Mouse (Mus musculus) limb, embryonic 15.5 days (tissue): Measurements from ENCODE around the gene Tnc. TPM values are rescaled to one million over a fixed set of nuclear protein-coding genes. Genes with fewer than 3 reads are reported as not detected.

Experiments used
- ATAC-seq: fragments of 200-750 bp; cut with Nextera tagmentation; 2 replicates; pipeline ENCODE4 v1.8.0; 2017; ENCODE audit warnings: low read depth, moderate TSS enrichment; ENCODE audit not compliant: insufficient number of reproducible peaks, low FRiP score, low TSS enrichment
- H3K27ac ChIP-seq: fragments of 300-500 bp; sonication (generic); 2 replicates; pipeline ENCODE4 v1.5.1; 2015; ENCODE audit warnings: moderate library complexity, mild to moderate bottlenecking, inconsistent platforms
- H3K27me3 ChIP-seq: fragments of 300-500 bp; sonication (generic); 2 replicates; pipeline ENCODE4 v1.6.1; 2015; ENCODE audit warnings: inconsistent platforms
- H3K36me3 ChIP-seq: fragments of 300-500 bp; sonication (generic); 2 replicates; pipeline ENCODE4 v1.6.1; 2015; ENCODE audit warnings: inconsistent platforms
- H3K4me1 ChIP-seq: fragments of 300-500 bp; sonication (generic); 2 replicates; pipeline ENCODE4 v1.6.1; 2015; ENCODE audit warnings: inconsistent platforms
- H3K4me2 ChIP-seq: fragments of 300-500 bp; sonication (generic); 2 replicates; pipeline ENCODE4 v1.6.1; 2015; ENCODE audit warnings: mild to moderate bottlenecking, inconsistent platforms
- H3K4me3 ChIP-seq: fragments of 300-500 bp; sonication (generic); 2 replicates; pipeline ENCODE4 v1.5.1; 2015; ENCODE audit warnings: mild to moderate bottlenecking, inconsistent platforms
- H3K9ac ChIP-seq: fragments of 300-500 bp; sonication (generic); 2 replicates; pipeline ENCODE4 v1.6.1; 2015; ENCODE audit warnings: inconsistent platforms
- H3K9me3 ChIP-seq: fragments of 300-500 bp; sonication (generic); 2 replicates; pipeline ENCODE4 v1.6.1; 2016; ENCODE audit warnings: inconsistent platforms
- WGBS: fragments of 180-500 bp; shearing (Covaris S2); methylation state at CpG from one replicate; pipeline ENCODE4 v1.1.7; 2015; 5-methylcytosine and 5-hydroxymethylcytosine counted together
- polyA plus RNA-seq: library from polyadenylated mRNA; unstranded; fragments of >200 nt; fragmentation: Nextera tagmentation; extraction: Ambion mirVana; gene quantifications from 2 replicates; pipeline ENCODE4 v1.2.1, GENCODE M21; 2015

Gene Tnc
- polyA plus RNA-seq, result 60.0 and 61.3 TPM in 2 replicates

GRCm38 (mm10) chr4:64046831-64047493, at the start of gene Tnc:
Gene Tnc (minus strand): TSS chr4:64047015.
- peak; percentile 83; the same call in 1 of the 2 replicates for ATAC-seq
- peak within 1 kb of the TSS; percentile 74 for H3K4me2 ChIP-seq
- peaks cover 40% of the 10 kb centered on the region for H3K4me1 ChIP-seq
- H3K27ac ChIP-seq, result peak within 1 kb of the TSS; percentile 79
- H3K4me3 ChIP-seq, result peak within 1 kb of the TSS; percentile 44
- H3K9me3 ChIP-seq, result no peaks in the 10 kb centered on the region
- no peaks in the 10 kb centered on the region for H3K27me3 ChIP-seq
- WGBS, result under 1% methylated on average over 26 of the region's 26 CpGs
- no peaks in the 10 kb centered on the region for H3K36me3 ChIP-seq
- 0 out of 2 replicates have a peak within 1 kb of the TSS, but pooled peaks have one; percentile 42 for H3K9ac ChIP-seq

DNA sequence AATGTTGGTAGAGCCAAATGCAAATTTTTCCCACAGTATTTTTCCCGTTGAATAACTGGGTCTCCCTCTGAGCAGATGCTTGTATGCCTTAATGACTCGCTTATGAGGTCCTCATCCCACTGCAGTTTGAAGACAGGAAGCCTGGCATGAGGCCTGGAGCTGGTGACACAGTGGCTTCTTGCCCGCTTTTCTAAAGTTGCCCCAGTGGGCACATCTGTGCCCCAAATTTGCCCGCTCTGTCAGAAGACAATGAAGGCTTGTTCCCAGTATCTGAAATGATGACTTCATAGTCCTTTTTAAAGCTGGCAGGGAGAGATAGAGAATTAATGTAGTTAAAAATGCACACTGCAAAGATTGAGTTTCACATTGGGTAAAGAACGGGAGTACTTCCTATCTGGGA, 47.4 kb upstream of the Tnc start:
- Histone ChIP-seq H3K4me2 (no peak overlapping the region), H3K4me3 (no peak overlapping the region), H3K9me3 (no peaks in the 10 kb centered on the region), H3K36me3 (no peaks in the 10 kb centered on the region), H3K27me3 (no peaks in the 10 kb centered on the region), H3K9ac (no peak overlapping the region), H3K4me1 (no peaks in the 10 kb centered on the region), H3K27ac (no peak overlapping the region)
- ATAC-seq, result no peak
- 72% methylated on average over 5 of the region's 5 CpGs for WGBS

GRCm38 (mm10) chr4:64092857-64093256, 46.0 kb upstream of the Tnc start:
- no peak overlapping the region for H3K4me2 ChIP-seq
- ATAC-seq, result no peak
- H3K4me3 ChIP-seq, result no peak overlapping the region
- no peak overlapping the region for H3K9ac ChIP-seq
- no peaks in the 10 kb centered on the region for H3K9me3 ChIP-seq
- WGBS, result 64% methylated on average over 1 of the region's 1 CpGs
- no peak overlapping the region for H3K27ac ChIP-seq
- no peaks in the 10 kb centered on the region for H3K27me3 ChIP-seq
- H3K36me3 ChIP-seq, result no peaks in the 10 kb centered on the region
- no peaks in the 10 kb centered on the region for H3K4me1 ChIP-seq

- no peak for ATAC-seq
- Histone ChIP-seq H3K4me1 (no peaks in the 10 kb centered on the region), H3K36me3 (no peaks in the 10 kb centered on the region), H3K27ac (no peak overlapping the region), H3K27me3 (no peaks in the 10 kb centered on the region), H3K4me3 (no peak overlapping the region), H3K4me2 (no peak overlapping the region), H3K9ac (no peak overlapping the region), H3K9me3 (no peaks in the 10 kb centered on the region)
- WGBS, result 59% methylated on average over 2 of the region's 2 CpGs
Measured at GRCm38 (mm10) chr4:64089378-64089777, 42.6 kb upstream of the Tnc start.

- Histone ChIP-seq H3K4me3 (no peak overlapping the region), H3K9ac (no peak overlapping the region), H3K27ac (no peak overlapping the region), H3K27me3 (no peaks in the 10 kb centered on the region), H3K9me3 (no peaks in the 10 kb centered on the region), H3K4me1 (no peaks in the 10 kb centered on the region), H3K4me2 (no peak overlapping the region), H3K36me3 (no peaks in the 10 kb centered on the region)
- no peak for ATAC-seq
- 71% methylated on average over 2 of the region's 2 CpGs for WGBS
Measured at GRCm38 (mm10) chr4:64087675-64088074, 40.9 kb upstream of the Tnc start.

- no peak overlapping the region for H3K4me3 ChIP-seq
- no peak overlapping the region for H3K27ac ChIP-seq
- no peak overlapping the region for H3K4me2 ChIP-seq
- H3K36me3 ChIP-seq, result no peaks in the 10 kb centered on the region
- no peak overlapping the region for H3K9ac ChIP-seq
- ATAC-seq, result no peak
- H3K9me3 ChIP-seq, result no peaks in the 10 kb centered on the region
- WGBS, result 95% methylated on average over 1 of the region's 1 CpGs
- H3K27me3 ChIP-seq, result no peaks in the 10 kb centered on the region
- no peaks in the 10 kb centered on the region for H3K4me1 ChIP-seq
Measured at GRCm38 (mm10) chr4:64085993-64086567, 39.3 kb upstream of the Tnc start.

DNA sequence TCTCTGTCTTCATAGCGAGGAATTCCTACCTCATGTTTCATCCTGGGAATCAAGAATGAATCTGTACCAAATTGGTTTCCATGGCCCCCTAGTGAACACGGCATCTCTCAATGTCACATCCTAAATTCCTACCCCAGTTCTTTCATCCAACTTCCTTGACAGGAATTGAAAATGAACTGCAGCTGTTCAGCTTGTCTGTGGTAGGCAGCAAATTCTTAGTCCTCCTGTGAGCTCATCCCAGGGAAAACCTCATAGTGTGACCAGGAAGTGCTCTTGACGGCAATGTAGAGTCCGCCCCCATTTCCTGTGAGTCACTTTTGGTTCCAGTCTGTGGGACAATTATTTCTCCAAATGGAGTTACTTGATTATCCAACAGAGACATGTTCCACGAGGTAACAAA, 37.0 kb upstream of the Tnc start:
- Histone ChIP-seq H3K4me3 (no peak overlapping the region), H3K27me3 (no peaks in the 10 kb centered on the region), H3K4me2 (no peak overlapping the region), H3K27ac (no peak overlapping the region), H3K9ac (no peak overlapping the region), H3K36me3 (no peaks in the 10 kb centered on the region), H3K4me1 (no peaks in the 10 kb centered on the region), H3K9me3 (no peaks in the 10 kb centered on the region)
- ATAC-seq, result no peak
- 45% methylated on average over 5 of the region's 5 CpGs for WGBS

GRCm38 (mm10) chr4:64078029-64078619, 31.3 kb upstream of the Tnc start:
- Histone ChIP-seq H3K36me3 (no peaks in the 10 kb centered on the region), H3K27me3 (no peaks in the 10 kb centered on the region), H3K9me3 (no peaks in the 10 kb centered on the region), H3K4me1 (no peaks in the 10 kb centered on the region), H3K4me3 (no peak overlapping the region), H3K27ac (no peak overlapping the region), H3K9ac (no peak overlapping the region), H3K4me2 (no peak overlapping the region)
- WGBS, result 86% methylated on average over 2 of the region's 2 CpGs
- ATAC-seq, result no peak

- Histone ChIP-seq H3K36me3 (no peaks in the 10 kb centered on the region), H3K4me3 (no peak overlapping the region), H3K4me2 (no peak overlapping the region), H3K4me1 (no peaks in the 10 kb centered on the region), H3K9me3 (no peaks in the 10 kb centered on the region), H3K27me3 (no peaks in the 10 kb centered on the region), H3K9ac (no peak overlapping the region), H3K27ac (no peak overlapping the region)
- WGBS, result 64% methylated on average over 6 of the region's 6 CpGs
- ATAC-seq, result no peak
Measured at GRCm38 (mm10) chr4:64076349-64077025, 29.7 kb upstream of the Tnc start.

- Histone ChIP-seq H3K4me2 (no peak overlapping the region), H3K4me1 (no peaks in the 10 kb centered on the region), H3K9me3 (no peaks in the 10 kb centered on the region), H3K9ac (no peak overlapping the region), H3K27ac (no peak overlapping the region), H3K4me3 (no peak overlapping the region), H3K27me3 (no peaks in the 10 kb centered on the region), H3K36me3 (no peaks in the 10 kb centered on the region)
- no peak for ATAC-seq
Measured at GRCm38 (mm10) chr4:64074725-64075124, 27.9 kb upstream of the Tnc start.

- 0 out of 2 replicates have a peak overlapping the region, but pooled peaks have one; percentile 38 for H3K27ac ChIP-seq
- no peaks in the 10 kb centered on the region for H3K36me3 ChIP-seq
- no peak for ATAC-seq
- H3K4me3 ChIP-seq, result no peak overlapping the region
- H3K9ac ChIP-seq, result no peak overlapping the region
- H3K9me3 ChIP-seq, result no peaks in the 10 kb centered on the region
- H3K4me1 ChIP-seq, result peaks cover 4% of the 10 kb centered on the region; the same call in 1 of the 2 replicates
- H3K4me2 ChIP-seq, result no peak overlapping the region
- WGBS, result 38% methylated on average over 7 of the region's 7 CpGs
- H3K27me3 ChIP-seq, result no peaks in the 10 kb centered on the region
Measured at GRCm38 (mm10) chr4:64067394-64067793, 20.6 kb upstream of the Tnc start.

DNA sequence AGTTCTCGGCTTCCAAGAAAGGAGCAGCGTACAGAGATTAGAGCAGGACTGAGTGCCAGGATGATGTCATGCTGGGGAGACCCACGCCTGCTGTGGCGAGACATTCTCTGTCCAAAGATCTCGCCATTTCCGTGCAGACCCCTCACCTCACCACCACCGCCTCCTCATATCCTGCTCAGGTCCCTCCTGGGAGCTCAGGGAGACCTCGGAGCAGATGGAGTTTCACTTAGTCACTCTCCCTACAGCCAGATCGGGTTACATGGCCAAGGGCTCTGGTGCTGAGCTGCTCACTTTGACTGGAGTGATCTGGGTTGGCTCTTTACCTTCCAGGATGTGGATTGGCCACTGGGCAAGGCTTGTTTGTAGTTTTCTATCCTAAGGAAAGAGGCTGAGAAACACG, 18.5 kb upstream of the Tnc start:
- no peak overlapping the region for H3K27ac ChIP-seq
- H3K9ac ChIP-seq, result no peak overlapping the region
- WGBS, result 25% methylated on average over 10 of the region's 10 CpGs
- peaks cover 4% of the 10 kb centered on the region; the same call in 1 of the 2 replicates for H3K4me1 ChIP-seq
- no peaks in the 10 kb centered on the region for H3K9me3 ChIP-seq
- no peaks in the 10 kb centered on the region for H3K36me3 ChIP-seq
- H3K4me3 ChIP-seq, result no peak overlapping the region; the same call in 1 of the 2 replicates
- H3K4me2 ChIP-seq, result peak overlapping the region; percentile 36
- H3K27me3 ChIP-seq, result no peaks in the 10 kb centered on the region
- ATAC-seq, result no peak
